Mouse (Mus musculus) ES-E14 (cell line): ENCODE measurements at regions not wholly inside any gene's neighbourhood (a gene's known extent, or its start where the extent isn't known, plus 50 kb on each side); places are given as distances from the start of the nearest gene placed in this dataset.

Source experiments
- HCFC1 ChIP-seq: IDR thresholded peaks from 2 replicates; pipeline ENCODE4 v1.6.1; 2012; ENCODE audit warnings: low read length, inconsistent platforms, borderline replicate concordance; ENCODE audit not compliant: insufficient read depth
- ZNF384 ChIP-seq: IDR thresholded peaks from 2 replicates; pipeline ENCODE4 v1.6.1; 2012; ENCODE audit warnings: low read depth, low read length, inconsistent platforms

DNA sequence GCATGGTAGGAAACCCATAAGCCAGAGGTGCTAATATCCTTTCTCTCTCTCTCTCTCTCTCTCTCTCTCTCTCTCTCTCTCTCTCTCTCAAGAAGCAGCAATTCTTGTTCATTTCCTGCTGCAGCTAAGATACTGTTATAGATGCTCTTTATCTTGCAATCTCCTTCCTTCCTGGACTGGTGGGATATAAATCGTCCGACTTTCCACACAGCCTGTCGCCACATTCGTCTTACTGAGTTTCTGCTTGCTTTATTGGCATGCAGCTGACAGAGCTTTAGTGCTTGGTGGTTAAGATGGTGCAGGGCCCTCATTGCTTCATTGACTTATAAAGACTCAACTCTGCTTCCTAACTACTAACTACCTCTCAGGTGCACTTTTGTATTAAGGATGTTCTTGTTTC, 165.6 kb downstream of the Kdr start:
- no peak for TF ChIP-seq ZNF384
- no peak for TF ChIP-seq HCFC1
